Mouse (Mus musculus) spleen, adult 2 months (tissue): ENCODE measurements around the gene Mast2. TPM values are rescaled to one million over a fixed set of nuclear protein-coding genes. Genes with fewer than 3 reads are reported as not detected.

Experiments
- DNase-seq, 2 experiments: peaks; one replicate each; pipeline versions ENCODE4 v3.0.0 to v3.0.0-alpha.2; 2012 to 2021; ENCODE audit warnings: low spot score in 2 of 2, low read depth in 1 of 2
- H3K27ac ChIP-seq: fragments of 200-500 bp; 2 replicates; pipeline ENCODE4 v1.5.1; 2012; ENCODE audit warnings: low read length, inconsistent platforms; ENCODE audit not compliant: insufficient read depth
- H3K27me3 ChIP-seq: fragments of 200-500 bp; 2 replicates; pipeline ENCODE4 v1.6.1; 2012; ENCODE audit warnings: mild to moderate bottlenecking, moderate library complexity, low read length, inconsistent platforms; ENCODE audit not compliant: control insufficient read depth, insufficient read depth
- H3K36me3 ChIP-seq: fragments of 200-500 bp; 2 replicates; pipeline ENCODE4 v1.6.1; 2012; ENCODE audit warnings: mild to moderate bottlenecking, low read length, inconsistent platforms; ENCODE audit not compliant: control insufficient read depth, insufficient read depth
- H3K4me1 ChIP-seq: fragments of 200-500 bp; 2 replicates; pipeline ENCODE4 v1.6.1; 2011; ENCODE audit warnings: inconsistent platforms; ENCODE audit not compliant: control insufficient read depth, insufficient read depth, insufficient read length
- H3K4me3 ChIP-seq: fragments of 200-500 bp; 2 replicates; pipeline ENCODE4 v1.5.1; 2011; ENCODE audit warnings: mild to moderate bottlenecking, inconsistent platforms; ENCODE audit not compliant: insufficient read depth, insufficient read length; ENCODE audit errors: extremely low read depth
- CTCF ChIP-seq: fragments of 200-500 bp; IDR thresholded peaks from 2 replicates; pipeline ENCODE4 v1.5.1; 2011; ENCODE audit warnings: mild to moderate bottlenecking, inconsistent platforms; ENCODE audit not compliant: insufficient read depth, insufficient read length, insufficient replicate concordance; ENCODE audit errors: extremely low read depth
- POLR2A ChIP-seq: fragments of 200-500 bp; IDR thresholded peaks from 2 replicates; pipeline ENCODE4 v1.6.1; 2011; ENCODE audit warnings: low read depth, low read length, inconsistent platforms
- WGBS: fragments of 180-500 bp; shearing (Covaris S2); methylation state at CpG from one replicate; pipeline ENCODE4 v1.1.7; 2018; 5-methylcytosine and 5-hydroxymethylcytosine counted together
- polyA plus RNA-seq: library from polyadenylated mRNA; depleted of rRNA; stranded (reverse); fragments of >200 nt; gene quantifications from 2 replicates; pipeline ENCODE4 v1.2.3, GENCODE M21; 2012

Mast2 gene
- polyA plus RNA-seq, 1 experiment: 35.6 TPM

GRCm38 (mm10) chr4:116412993-116413392 lies 51.0 kb downstream of the Mast2 start:
- Histone ChIP-seq H3K27me3 (no peaks in the 10 kb centered on the region), H3K27ac (no peak overlapping the region), H3K36me3 (no peaks in the 10 kb centered on the region), H3K4me1 (no peaks in the 10 kb centered on the region), H3K4me3 (no peak overlapping the region)
- TF ChIP-seq POLR2A (no peak), CTCF (no peak)
- 52% methylated on average over 1 of the region's 1 CpGs for WGBS
- no peak for DNase-seq

DNA sequence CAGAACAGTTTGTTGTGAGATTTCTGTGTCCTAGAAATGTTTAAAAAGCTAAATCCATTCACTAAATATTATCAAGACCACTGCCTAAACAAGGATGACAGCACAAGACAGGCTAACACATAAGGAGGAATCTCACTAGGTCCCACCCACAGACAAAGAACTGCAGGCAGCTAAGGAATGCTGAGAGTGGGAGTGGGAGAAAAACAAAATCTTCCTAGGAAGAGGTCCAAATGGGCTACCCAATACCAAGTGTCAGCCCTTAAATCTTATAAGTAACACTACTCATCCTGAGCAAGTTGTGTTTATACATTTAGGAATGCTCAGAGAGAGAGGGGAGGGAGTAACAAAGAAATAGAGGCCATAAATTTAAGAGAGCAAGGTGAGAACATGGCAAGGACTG lies 52.6 kb downstream of the Mast2 start:
- Histone ChIP-seq H3K4me3 (no peak overlapping the region), H3K36me3 (no peaks in the 10 kb centered on the region), H3K27me3 (no peaks in the 10 kb centered on the region), H3K27ac (no peak overlapping the region), H3K4me1 (no peaks in the 10 kb centered on the region)
- TF ChIP-seq POLR2A: no peak
- TF ChIP-seq CTCF: no peak
- no peak for DNase-seq

GRCm38 (mm10) chr4:116406668-116407067 lies 57.3 kb downstream of the Mast2 start:
- no peak for TF ChIP-seq CTCF
- no peak for TF ChIP-seq POLR2A
- Histone ChIP-seq H3K4me3 (no peak overlapping the region), H3K36me3 (no peaks in the 10 kb centered on the region), H3K27ac (no peak overlapping the region), H3K27me3 (no peaks in the 10 kb centered on the region), H3K4me1 (no peaks in the 10 kb centered on the region)
- 81% methylated on average over 2 of the region's 2 CpGs for WGBS
- DNase-seq: no peak

- H3K4me1 ChIP-seq: no peaks in the 10 kb centered on the region
- H3K27me3 ChIP-seq: no peaks in the 10 kb centered on the region
- DNase-seq: no peak
- H3K27ac ChIP-seq: no peak overlapping the region
- TF ChIP-seq POLR2A (no peak), CTCF (no peak)
- H3K36me3 ChIP-seq: no peaks in the 10 kb centered on the region
- H3K4me3 ChIP-seq: no peak overlapping the region
- whole genome bisulfite sequencing: 83% methylated on average over 8 of the region's 8 CpGs
Observed at GRCm38 (mm10) chr4:116405955-116406351, 58.0 kb downstream of the Mast2 start.

- H3K27me3 ChIP-seq: no peaks in the 10 kb centered on the region
- no peak for TF ChIP-seq CTCF
- TF ChIP-seq POLR2A: no peak
- 86% methylated on average over 7 of the region's 7 CpGs for WGBS
- DNase-seq: no peak
- H3K4me3 ChIP-seq: no peak overlapping the region
- H3K4me1 ChIP-seq: no peaks in the 10 kb centered on the region
- H3K36me3 ChIP-seq: no peaks in the 10 kb centered on the region
- H3K27ac ChIP-seq: no peak overlapping the region
Observed at GRCm38 (mm10) chr4:116405276-116405954, 58.6 kb downstream of the Mast2 start.

DNA sequence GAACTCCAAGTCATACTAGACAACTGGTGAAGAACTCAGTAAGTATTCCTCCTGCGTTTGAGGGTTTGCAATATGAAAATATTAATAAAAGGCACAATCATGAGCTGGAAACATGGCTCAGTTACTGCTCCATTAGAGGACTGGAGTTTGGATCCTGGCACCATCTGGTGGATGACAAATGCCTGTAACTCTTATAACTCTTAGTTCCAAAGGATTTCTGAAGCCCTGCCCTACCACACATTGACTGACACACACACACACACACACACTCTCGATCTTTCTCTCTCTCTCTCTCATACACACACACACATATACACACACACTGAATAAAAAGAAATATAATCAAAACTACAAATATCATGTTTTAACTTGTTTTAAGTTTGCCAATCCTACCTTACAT lies 60.1 kb downstream of the Mast2 start:
- no peak overlapping the region for H3K4me3 ChIP-seq
- H3K27ac ChIP-seq: no peak overlapping the region
- TF ChIP-seq POLR2A (no peak), CTCF (no peak)
- DNase-seq: no peak
- no peaks in the 10 kb centered on the region for H3K27me3 ChIP-seq
- no peaks in the 10 kb centered on the region for H3K36me3 ChIP-seq
- no peaks in the 10 kb centered on the region for H3K4me1 ChIP-seq
- 88% methylated on average over 2 of the region's 2 CpGs for WGBS

GRCm38 (mm10) chr4:116402708-116403107 lies 61.3 kb downstream of the Mast2 start:
- Histone ChIP-seq H3K4me3 (no peak overlapping the region), H3K36me3 (no peaks in the 10 kb centered on the region), H3K4me1 (no peaks in the 10 kb centered on the region), H3K27me3 (no peaks in the 10 kb centered on the region), H3K27ac (no peak overlapping the region)
- WGBS: 85% methylated on average over 1 of the region's 1 CpGs
- no peak for DNase-seq
- no peak for TF ChIP-seq CTCF
- TF ChIP-seq POLR2A: no peak
